Mouse (Mus musculus) megakaryocyte, embryonic 14.5 days (primary cell): ENCODE results near the gene Gm8138. TPM values are rescaled to one million over a fixed set of nuclear protein-coding genes. Genes with fewer than 3 reads are reported as not detected.
"Not testable (repeated sequence)": the region's sequence is repeated elsewhere in the genome, so short reads cannot be mapped to it uniquely, and the experiment has no call there.

ENCODE experiments used
- H3K27me3 ChIP-seq: replicated peaks from 2 replicates; pipeline ENCODE3; 2012; ENCODE audit warnings: inconsistent platforms
- H3K36me3 ChIP-seq: replicated peaks from 2 replicates; pipeline ENCODE3; 2012; ENCODE audit warnings: low read length, inconsistent platforms, mixed read lengths
- H3K4me1 ChIP-seq: 2 replicates; pipeline ENCODE4 v1.6.1; 2012; ENCODE audit warnings: inconsistent platforms
- H3K4me3 ChIP-seq: replicated peaks from 2 replicates; pipeline ENCODE3; 2012; ENCODE audit warnings: moderate library complexity, mild to moderate bottlenecking, inconsistent platforms
- H3K9me3 ChIP-seq: 2 replicates; pipeline ENCODE4 v1.6.1; 2012; ENCODE audit warnings: inconsistent platforms
- polyA plus RNA-seq: library from polyadenylated mRNA; stranded (reverse); fragments of >175 nt; gene quantifications from 2 replicates; pipeline ENCODE4 v1.2.3, GENCODE M21; 2012; ENCODE audit warnings: low replicate concordance; ENCODE audit not compliant: insufficient read depth

The Gm8138 gene
- not detected in 2 replicates for polyA plus RNA-seq

DNA sequence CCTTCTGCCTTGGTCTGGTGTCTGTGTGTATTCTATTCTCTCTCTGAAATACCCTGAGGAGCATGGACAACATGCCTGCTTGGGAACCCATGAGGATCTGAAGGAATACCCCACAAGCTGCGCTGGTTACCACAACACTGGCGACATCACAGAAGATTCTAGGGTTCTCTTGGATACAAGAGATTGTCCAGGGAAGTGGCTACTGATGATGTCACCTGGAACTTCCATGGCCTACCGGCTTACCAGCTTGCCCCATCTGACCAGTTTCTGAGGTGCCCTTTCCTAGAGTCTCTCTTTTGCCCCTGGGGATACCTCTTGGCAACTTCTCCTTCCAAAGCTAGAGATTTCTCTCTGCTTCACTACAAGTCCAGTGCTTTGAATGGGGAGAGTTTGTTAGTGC, at the start of gene Gm8138:
Gene Gm8138 (minus strand): TSS at position 101 of the 400 bp plus-strand sequence.
- H3K4me3 ChIP-seq, H3K9me3 ChIP-seq, H3K4me1 ChIP-seq, H3K27me3 ChIP-seq, H3K36me3 ChIP-seq: not testable (repeated sequence)

DNA sequence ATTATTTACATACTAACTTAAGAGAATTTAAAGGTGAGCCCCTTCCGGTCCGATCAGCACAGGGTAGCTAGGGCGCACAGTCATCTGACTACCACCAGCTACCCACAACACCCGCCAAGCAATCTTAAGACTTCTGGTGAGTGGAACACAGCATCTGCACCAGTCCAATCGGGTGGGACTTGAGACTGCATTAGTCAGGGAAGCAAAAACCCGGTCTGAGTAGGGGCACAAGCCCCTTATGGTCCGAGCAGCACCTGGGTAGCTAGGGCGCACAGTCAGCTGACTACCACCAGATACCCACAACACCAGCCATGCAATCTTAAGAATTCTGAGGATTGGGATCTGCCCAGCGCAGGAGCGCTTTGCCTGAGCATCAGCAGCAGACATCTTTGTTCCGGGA, 54.4 kb downstream of the Gm8138 start:
- H3K4me1 ChIP-seq, H3K4me3 ChIP-seq: not testable (repeated sequence)

More for the DNA sequence above, 54.4 kb downstream of the Gm8138 start:
- H3K27me3 ChIP-seq, H3K36me3 ChIP-seq, H3K9me3 ChIP-seq: not testable (repeated sequence)

Other genes starting within 250 kb of the Gm8138 start
- not detected in 2 replicates for gene Gm7233, start 236.5 kb downstream of the Gm8138 start, polyA plus RNA-seq
- gene Gm8122, start 181.0 kb downstream of the Gm8138 start, polyA plus RNA-seq: not detected in 2 replicates
- gene Gm8126, start 157.7 kb downstream of the Gm8138 start, polyA plus RNA-seq: not detected in 2 replicates
- gene Gm9732, start 141.3 kb downstream of the Gm8138 start, polyA plus RNA-seq: not detected in 2 replicates
- not detected in 2 replicates for gene Gm8127, start 122.5 kb downstream of the Gm8138 start, polyA plus RNA-seq
- not detected in 2 replicates for gene 1700001F09Rik, start 68.5 kb downstream of the Gm8138 start, polyA plus RNA-seq
- gene Gm5799, start 127.2 kb upstream of the Gm8138 start, polyA plus RNA-seq: not detected in 2 replicates
- not detected in 2 replicates for gene Gm17654, start 162.8 kb upstream of the Gm8138 start, polyA plus RNA-seq
- gene Gm10375, start 191.7 kb upstream of the Gm8138 start, polyA plus RNA-seq: not detected in 2 replicates